In the genomic region with DNA sequence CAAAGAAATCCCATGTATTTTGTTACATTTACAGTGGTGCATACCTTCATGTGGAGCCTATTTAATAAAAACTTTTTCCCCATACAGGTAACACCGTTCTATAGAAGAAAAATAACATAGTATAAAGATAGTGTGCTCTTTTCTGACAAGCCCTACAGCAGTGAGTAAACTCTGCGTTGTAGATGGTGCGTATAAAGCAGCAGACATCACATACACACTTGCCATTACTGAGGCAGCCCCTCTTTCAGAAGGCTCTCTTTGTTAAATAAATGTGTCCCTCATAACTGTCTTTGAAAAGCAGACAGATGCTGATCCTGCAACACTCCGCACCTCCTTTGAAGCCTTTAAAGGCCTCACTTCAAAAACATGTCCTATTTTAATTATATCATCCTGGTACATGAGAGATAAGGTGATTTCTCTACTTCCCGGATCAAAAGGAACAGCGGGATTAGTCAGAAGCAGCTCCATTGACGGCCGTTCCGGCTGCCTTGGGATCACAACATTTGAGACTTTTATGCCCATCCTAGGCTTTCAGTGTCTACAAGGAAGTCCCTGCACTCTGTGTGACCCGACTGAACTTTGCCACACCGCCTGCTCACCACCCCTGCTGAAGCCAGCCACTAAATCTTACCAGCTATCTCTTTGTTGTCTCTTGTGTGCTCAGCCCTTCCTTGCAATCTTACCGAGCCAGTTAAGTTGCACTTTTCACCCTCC, we compare ENCODE assay signal across 15 mouse cellular contexts.
DNase-seq lines count a peak whose midpoint lies in the region; ATAC-seq lines count a peak whose summit lies in the region.
"Had no signal": no experiment of that assay in that cellular context is flagged by ENCODE, and none has a peak within 500 bp of the region (broad histone marks: within the 10 kb centered on the region; RNA-seq: fewer than 3 reads in every experiment).

No protein-coding gene starts in this region.

- H3K27me3 ChIP-seq in midbrain, embryonic 15.5 days (replicated peaks) = no peaks in the 10 kb centered on the region
- no peaks in the 10 kb centered on the region for H3K27me3 ChIP-seq in midbrain, embryonic 11.5 days (ENCODE audit: control insufficient read depth, insufficient read depth, low read length)
- H3K27me3 ChIP-seq in stomach, embryonic 15.5 days (replicated peaks) = no peaks in the 10 kb centered on the region
- H3K27me3 ChIP-seq: liver, embryonic 12.5 days had no signal

- no peak overlapping the region for H3K9ac ChIP-seq in midbrain, embryonic 15.5 days
- no peak overlapping the region for H3K9ac ChIP-seq in midbrain, embryonic 11.5 days (ENCODE audit: low read length)
- H3K9ac ChIP-seq in stomach, embryonic 15.5 days = no peak overlapping the region
- H3K9ac ChIP-seq: liver, embryonic 12.5 days had no signal

- no peaks in the 10 kb centered on the region for H3K9me3 ChIP-seq in midbrain, embryonic 15.5 days
- no peaks in the 10 kb centered on the region for H3K9me3 ChIP-seq in midbrain, embryonic 11.5 days (ENCODE audit: control insufficient read depth, low read length)
- no peaks in the 10 kb centered on the region for H3K9me3 ChIP-seq in stomach, embryonic 15.5 days
- H3K9me3 ChIP-seq: liver, embryonic 12.5 days had no signal

- H3K4me1 ChIP-seq in midbrain, embryonic 15.5 days = peaks cover 4% of the 10 kb centered on the region
- H3K4me1 ChIP-seq in midbrain, embryonic 11.5 days (ENCODE audit: control insufficient read depth, insufficient read depth, low read length) = peaks cover 4% of the 10 kb centered on the region
- H3K4me1 ChIP-seq in stomach, embryonic 15.5 days = no peaks in the 10 kb centered on the region
- H3K4me1 ChIP-seq: liver, embryonic 12.5 days had no signal

- no peak overlapping the region for H3K4me2 ChIP-seq in midbrain, embryonic 15.5 days
- H3K4me2 ChIP-seq in midbrain, embryonic 11.5 days = no peak overlapping the region
- no peak overlapping the region for H3K4me2 ChIP-seq in stomach, embryonic 15.5 days
- H3K4me2 ChIP-seq: liver, embryonic 12.5 days had no signal

- ATAC-seq in midbrain, embryonic 15.5 days (replicated peaks) = peak; percentile 62
- ATAC-seq in midbrain, embryonic 11.5 days (ENCODE audit: low FRiP score) = no peak
- ATAC-seq in stomach, embryonic 15.5 days (ENCODE audit: insufficient read depth, low FRiP score, low read depth) = no peak
- ATAC-seq: activated CD4-positive, CD25-positive, alpha-beta regulatory T cell, adult 4 months; liver, embryonic 12.5 days had no signal

- no peak overlapping the region for H3K27ac ChIP-seq in midbrain, embryonic 15.5 days
- H3K27ac ChIP-seq in midbrain, embryonic 11.5 days (ENCODE audit: low read depth, low read length) = no peak overlapping the region
- H3K27ac ChIP-seq in stomach, embryonic 15.5 days = peak overlapping the region; percentile 48; the same call in 1 of the 2 replicates
- H3K27ac ChIP-seq: layer of hippocampus, adult 2 months; liver, embryonic 12.5 days had no signal

- H3K36me3 ChIP-seq in midbrain, embryonic 15.5 days (replicated peaks) = no peaks in the 10 kb centered on the region
- no peaks in the 10 kb centered on the region for H3K36me3 ChIP-seq in midbrain, embryonic 11.5 days (ENCODE audit: control insufficient read depth, insufficient read depth, low read length)
- H3K36me3 ChIP-seq in stomach, embryonic 15.5 days = no peaks in the 10 kb centered on the region
- H3K36me3 ChIP-seq: liver, embryonic 12.5 days had no signal

- 30% methylated on average over 12 of the region's 12 CpGs for WGBS in midbrain, embryonic 15.5 days
- 32% methylated on average over 12 of the region's 12 CpGs for WGBS in midbrain, embryonic 11.5 days
- WGBS in stomach, embryonic 15.5 days = 42% methylated on average over 12 of the region's 12 CpGs

- peak; percentile 73 for DNase-seq in heart, adult 11 months
- DNase-seq in heart, postnatal 4 days = no peak
- DNase-seq in midbrain, embryonic 11.5 days (ENCODE audit: low spot score, missing footprints) = no peak
- peak; percentile 53 for DNase-seq in embryo, embryonic 9.5 days (ENCODE audit: extremely low spot score)
- DNase-seq in cerebellum, adult 8-10 months = no peak
- DNase-seq in testis, postnatal 14 days (ENCODE audit: low spot score) = no peak
- DNase-seq: heart, postnatal 36 days; kidney, adult 11 months; lung, postnatal 36 days; right cerebral cortex, postnatal 25 days had no signal

- H3K4me3 ChIP-seq in midbrain, embryonic 15.5 days = no peak overlapping the region
- H3K4me3 ChIP-seq in midbrain, embryonic 11.5 days (ENCODE audit: low read depth, low read length) = no peak overlapping the region
- H3K4me3 ChIP-seq in stomach, embryonic 15.5 days (replicated peaks) = no peak overlapping the region
- H3K4me3 ChIP-seq: layer of hippocampus, adult 2 months; liver, embryonic 12.5 days had no signal

Comparison
In these comparisons a context has a peak if more than half of its experiments do, and no peak if none do; other contexts are left out.
1. DNase-seq: peak in heart, adult 11 months (single experiment) and embryo, embryonic 9.5 days (single experiment); none in heart, postnatal 4 days (single experiment), midbrain, embryonic 11.5 days (single experiment), cerebellum, adult 8-10 months (single experiment) and testis, postnatal 14 days (single experiment).